Mouse (Mus musculus): ENCODE measurements at regions not wholly inside any gene's neighbourhood (a gene's known extent, or its start where the extent isn't known, plus 50 kb on each side); places are given as distances from the start of the nearest gene placed in this dataset.

DNA sequence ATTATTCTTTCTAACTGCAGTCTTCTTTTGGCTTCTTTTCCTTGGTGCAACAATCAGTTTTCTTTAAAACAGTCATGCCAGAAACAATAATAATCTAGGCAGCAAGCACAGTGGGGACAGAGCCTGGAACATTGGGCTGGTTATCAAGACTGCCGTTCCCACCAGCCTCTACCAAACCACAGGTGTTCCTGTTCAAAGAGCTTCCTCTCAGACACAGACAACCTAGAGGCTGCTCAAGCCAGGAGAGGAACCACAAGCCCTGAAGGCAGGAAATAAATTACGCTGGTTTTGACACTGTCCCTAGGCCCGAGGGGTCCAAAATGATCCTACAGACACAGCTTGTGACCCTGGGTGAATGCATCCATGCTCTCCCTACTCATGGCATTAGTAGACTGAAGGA is 156.1 kb upstream of the Ahr start:
- H3K9me3 ChIP-seq (ENCODE audit: control insufficient read depth, low read length) = no peaks in the 10 kb centered on the region
- no peaks in the 10 kb centered on the region for H3K36me3 ChIP-seq (ENCODE audit: control insufficient read depth, insufficient read depth, low read length)
- H3K4me1 ChIP-seq (replicated peaks; ENCODE audit: control insufficient read depth, insufficient read depth) = no peaks in the 10 kb centered on the region
- TF ChIP-seq EP300 (optimal IDR thresholded peaks at IDR 0.05) (no peak), CTCF (IDR thresholded peaks at IDR 0.05; ENCODE audit: low read depth) (no peak)
- 67% methylated on average over 3 of the region's 3 CpGs for WGBS
- H3K9ac ChIP-seq (ENCODE audit: low read length) = no peak overlapping the region
- H3K27me3 ChIP-seq (ENCODE audit: control insufficient read depth, insufficient read depth, low read length) = no peaks in the 10 kb centered on the region
- H3K27ac ChIP-seq (replicated peaks) = no peak overlapping the region
- no peak for DNase-seq (ENCODE audit: low spot score)
- ATAC-seq (ENCODE audit: low FRiP score, low TSS enrichment) = no peak
- no peak overlapping the region for H3K4me2 ChIP-seq (replicated peaks; ENCODE audit: low read depth)
- H3K4me3 ChIP-seq (ENCODE audit: low read depth, low read length) = no peak overlapping the region

GRCm38 (mm10) chr12:35686231-35686630 is 151.4 kb upstream of the Ahr start:
- H3K4me1 ChIP-seq (replicated peaks; ENCODE audit: control insufficient read depth, insufficient read depth) = no peaks in the 10 kb centered on the region
- no peaks in the 10 kb centered on the region for H3K36me3 ChIP-seq (ENCODE audit: control insufficient read depth, insufficient read depth, low read length)
- ATAC-seq (ENCODE audit: low FRiP score, low TSS enrichment) (no peak), DNase-seq (ENCODE audit: low spot score) (no peak)
- TF ChIP-seq EP300 (optimal IDR thresholded peaks at IDR 0.05) (no peak), CTCF (IDR thresholded peaks at IDR 0.05; ENCODE audit: low read depth) (no peak)
- no peak overlapping the region for H3K4me3 ChIP-seq (ENCODE audit: low read depth, low read length)
- H3K27me3 ChIP-seq (ENCODE audit: control insufficient read depth, insufficient read depth, low read length) = no peaks in the 10 kb centered on the region
- no peak overlapping the region for H3K9ac ChIP-seq (ENCODE audit: low read length)
- no peaks in the 10 kb centered on the region for H3K9me3 ChIP-seq (ENCODE audit: control insufficient read depth, low read length)
- no peak overlapping the region for H3K27ac ChIP-seq (replicated peaks)
- H3K4me2 ChIP-seq (replicated peaks; ENCODE audit: low read depth) = no peak overlapping the region
- WGBS = 69% methylated on average over 2 of the region's 2 CpGs

DNA sequence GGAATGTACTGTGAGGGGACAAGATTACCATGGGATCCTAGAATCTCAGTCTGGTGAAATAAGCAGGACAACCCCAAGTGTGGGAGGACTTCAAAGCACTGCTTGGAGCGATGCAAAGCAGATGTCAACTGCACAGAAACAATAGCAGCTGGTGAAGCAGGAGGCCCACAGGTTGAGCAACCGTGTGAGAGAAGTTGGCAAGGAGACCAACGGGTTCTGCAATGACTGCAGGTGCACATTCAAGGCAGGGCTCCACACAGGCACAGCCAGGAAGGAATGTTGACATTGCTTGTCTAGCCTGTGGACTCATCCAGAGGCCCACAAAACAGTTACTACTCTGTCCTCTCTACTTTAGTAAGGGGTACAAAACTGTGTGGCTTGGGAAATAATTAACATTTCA is 150.4 kb upstream of the Ahr start:
- ATAC-seq (ENCODE audit: low FRiP score, low TSS enrichment) = peak; percentile 59; the same call in 1 of the 2 replicates
- WGBS = 48% methylated on average over 3 of the region's 3 CpGs

DNA sequence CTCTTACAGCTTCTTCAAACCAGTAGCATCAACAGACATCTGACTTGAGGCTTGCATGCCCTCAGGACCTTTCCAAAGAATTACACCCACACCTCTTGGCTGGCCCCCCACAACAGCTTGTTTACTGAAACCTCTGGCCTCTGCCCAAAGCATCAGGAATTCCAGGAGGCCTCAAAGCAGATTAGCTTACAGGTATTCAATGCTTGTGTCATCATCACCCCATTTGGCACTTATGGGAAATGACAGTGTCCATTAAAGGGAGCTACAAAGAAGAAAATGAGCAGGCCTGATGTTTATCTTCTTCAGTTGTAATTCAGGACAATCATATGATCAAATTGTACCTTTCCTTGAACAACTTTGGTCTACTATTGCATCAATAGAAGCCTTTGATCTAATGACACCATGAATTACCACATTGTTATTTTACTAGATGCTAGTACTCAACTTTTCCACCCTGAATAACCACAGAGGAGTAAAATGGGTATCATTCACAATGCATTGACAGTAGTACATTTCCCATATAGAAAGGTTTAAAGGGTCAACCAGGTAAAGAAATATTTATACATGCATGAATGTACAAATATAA is 147.1 kb upstream of the Ahr start:
- no peak for ATAC-seq (ENCODE audit: low FRiP score, low TSS enrichment)
- no peaks in the 10 kb centered on the region for H3K9me3 ChIP-seq (ENCODE audit: control insufficient read depth, low read length)
- no peak for DNase-seq (ENCODE audit: low spot score)
- TF ChIP-seq CTCF (IDR thresholded peaks at IDR 0.05; ENCODE audit: low read depth) (no peak), EP300 (optimal IDR thresholded peaks at IDR 0.05) (no peak)
- H3K9ac ChIP-seq (ENCODE audit: low read length) = no peak overlapping the region
- no peak overlapping the region for H3K4me2 ChIP-seq (replicated peaks; ENCODE audit: low read depth)
- no peak overlapping the region for H3K4me3 ChIP-seq (ENCODE audit: low read depth, low read length)
- no peaks in the 10 kb centered on the region for H3K4me1 ChIP-seq (replicated peaks; ENCODE audit: control insufficient read depth, insufficient read depth)
- no peaks in the 10 kb centered on the region for H3K36me3 ChIP-seq (ENCODE audit: control insufficient read depth, insufficient read depth, low read length)
- H3K27ac ChIP-seq (replicated peaks) = no peak overlapping the region
- H3K27me3 ChIP-seq (ENCODE audit: control insufficient read depth, insufficient read depth, low read length) = no peaks in the 10 kb centered on the region

More for the DNA sequence above, 150.4 kb upstream of the Ahr start:
- no peak overlapping the region for H3K9ac ChIP-seq (ENCODE audit: low read length)
- H3K4me3 ChIP-seq (ENCODE audit: low read depth, low read length) = no peak overlapping the region
- no peak overlapping the region for H3K4me2 ChIP-seq (replicated peaks; ENCODE audit: low read depth)
- TF ChIP-seq EP300 (optimal IDR thresholded peaks at IDR 0.05) = no peak
- no peak for TF ChIP-seq CTCF (IDR thresholded peaks at IDR 0.05; ENCODE audit: low read depth)
- no peaks in the 10 kb centered on the region for H3K9me3 ChIP-seq (ENCODE audit: control insufficient read depth, low read length)
- H3K27me3 ChIP-seq (ENCODE audit: control insufficient read depth, insufficient read depth, low read length) = no peaks in the 10 kb centered on the region
- H3K36me3 ChIP-seq (ENCODE audit: control insufficient read depth, insufficient read depth, low read length) = no peaks in the 10 kb centered on the region
- DNase-seq (ENCODE audit: low spot score) = peak; percentile 19
- no peak overlapping the region for H3K27ac ChIP-seq (replicated peaks)
- H3K4me1 ChIP-seq (replicated peaks; ENCODE audit: control insufficient read depth, insufficient read depth) = no peaks in the 10 kb centered on the region

DNA sequence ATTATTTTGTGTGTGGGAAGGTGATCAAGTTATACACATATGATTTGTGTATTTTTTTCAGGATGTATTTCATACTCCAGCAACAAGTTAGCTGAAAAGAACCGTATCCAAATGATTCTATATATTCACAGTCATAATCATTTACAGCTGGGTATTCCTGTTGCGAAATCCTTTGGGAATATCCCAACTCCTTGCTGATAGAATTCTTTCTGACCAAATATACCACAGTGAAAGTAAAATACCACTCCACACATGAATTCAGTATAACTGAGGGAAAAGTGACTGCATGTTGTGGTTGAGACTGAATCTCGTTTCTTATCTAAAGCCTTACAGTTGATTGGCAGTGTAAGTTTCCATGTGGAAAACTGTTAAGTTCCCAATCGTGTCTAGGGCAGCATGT is 145.1 kb upstream of the Ahr start:
- no peak for ATAC-seq (ENCODE audit: low FRiP score, low TSS enrichment)
- 64% methylated on average over 4 of the region's 4 CpGs for WGBS
- no peak for DNase-seq (ENCODE audit: low spot score)

DNA sequence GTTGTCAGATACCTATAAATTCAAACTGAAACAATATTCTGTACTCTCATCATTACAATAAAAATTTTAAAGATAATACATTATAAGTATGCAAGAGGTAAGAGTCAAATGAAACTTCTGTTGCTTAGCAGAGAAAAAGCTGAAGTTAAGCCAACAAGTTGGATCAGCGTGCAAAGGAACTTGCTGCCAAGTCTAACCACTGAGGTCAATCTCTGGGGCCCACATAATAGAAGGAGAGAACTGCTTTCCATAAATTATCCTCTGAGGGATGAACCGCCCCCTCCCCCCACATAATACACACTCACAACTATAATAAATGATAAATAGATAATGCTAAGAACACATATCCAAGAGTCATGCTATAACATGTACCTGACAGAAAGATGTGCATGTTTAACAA is 144.2 kb upstream of the Ahr start:
- Histone ChIP-seq H3K27ac (replicated peaks) (no peak overlapping the region), H3K4me2 (replicated peaks; ENCODE audit: low read depth) (no peak overlapping the region), H3K9ac (ENCODE audit: low read length) (no peak overlapping the region), H3K4me3 (ENCODE audit: low read depth, low read length) (no peak overlapping the region), H3K9me3 (ENCODE audit: control insufficient read depth, low read length) (no peaks in the 10 kb centered on the region), H3K27me3 (ENCODE audit: control insufficient read depth, insufficient read depth, low read length) (no peaks in the 10 kb centered on the region), H3K36me3 (ENCODE audit: control insufficient read depth, insufficient read depth, low read length) (no peaks in the 10 kb centered on the region), H3K4me1 (replicated peaks; ENCODE audit: control insufficient read depth, insufficient read depth) (no peaks in the 10 kb centered on the region)
- ATAC-seq (ENCODE audit: low FRiP score, low TSS enrichment) (no peak), DNase-seq (ENCODE audit: low spot score) (no peak)
- WGBS = 45% methylated on average over 2 of the region's 2 CpGs
- TF ChIP-seq EP300 (optimal IDR thresholded peaks at IDR 0.05) (no peak), CTCF (IDR thresholded peaks at IDR 0.05; ENCODE audit: low read depth) (no peak)

More for the DNA sequence above, 145.1 kb upstream of the Ahr start:
- H3K9me3 ChIP-seq (ENCODE audit: control insufficient read depth, low read length) = no peaks in the 10 kb centered on the region
- no peaks in the 10 kb centered on the region for H3K4me1 ChIP-seq (replicated peaks; ENCODE audit: control insufficient read depth, insufficient read depth)
- no peaks in the 10 kb centered on the region for H3K27me3 ChIP-seq (ENCODE audit: control insufficient read depth, insufficient read depth, low read length)
- H3K4me3 ChIP-seq (ENCODE audit: low read depth, low read length) = no peak overlapping the region
- no peak overlapping the region for H3K4me2 ChIP-seq (replicated peaks; ENCODE audit: low read depth)
- no peak overlapping the region for H3K27ac ChIP-seq (replicated peaks)
- H3K36me3 ChIP-seq (ENCODE audit: control insufficient read depth, insufficient read depth, low read length) = no peaks in the 10 kb centered on the region
- H3K9ac ChIP-seq (ENCODE audit: low read length) = no peak overlapping the region
- TF ChIP-seq CTCF (IDR thresholded peaks at IDR 0.05; ENCODE audit: low read depth) (no peak), EP300 (optimal IDR thresholded peaks at IDR 0.05) (no peak)

Measured in stomach, postnatal 0 days (tissue).